Mouse (Mus musculus): Measurements from ENCODE around the gene Aqp8. TPM values are rescaled to one million over a fixed set of nuclear protein-coding genes. Genes with fewer than 3 reads are reported as not detected.

Aqp8 gene
- polyA plus RNA-seq, 1 experiment from 2014 or later: not detected

- H3K27ac ChIP-seq (ENCODE audit: low read depth, low read length): no peak overlapping the region
- no peaks in the 10 kb centered on the region for H3K4me1 ChIP-seq (ENCODE audit: control insufficient read depth, insufficient read depth, low read length)
- H3K9me3 ChIP-seq (ENCODE audit: control insufficient read depth, low read length): no peaks in the 10 kb centered on the region
- ATAC-seq (ENCODE audit: low read depth): no peak
- no peak overlapping the region for H3K4me2 ChIP-seq (ENCODE audit: low read depth, low read length)
- no peak overlapping the region for H3K9ac ChIP-seq (replicated peaks; ENCODE audit: low read depth, low read length)
- 90% methylated on average over 4 of the region's 4 CpGs for WGBS
- no peaks in the 10 kb centered on the region for H3K27me3 ChIP-seq (ENCODE audit: control insufficient read depth, insufficient read depth, low read length)
- no peak overlapping the region for H3K4me3 ChIP-seq (ENCODE audit: low read depth, low read length)
- H3K36me3 ChIP-seq (ENCODE audit: control insufficient read depth, insufficient read depth, low read length): peaks cover 18% of the 10 kb centered on the region
These were observed 30.9 kb upstream of the Aqp8 start for GRCm38 (mm10) chr7:123431206-123431605.

- H3K4me2 ChIP-seq (ENCODE audit: low read depth, low read length): no peak overlapping the region
- no peaks in the 10 kb centered on the region for H3K36me3 ChIP-seq (ENCODE audit: control insufficient read depth, insufficient read depth, low read length)
- no peaks in the 10 kb centered on the region for H3K9me3 ChIP-seq (ENCODE audit: control insufficient read depth, low read length)
- H3K4me3 ChIP-seq (ENCODE audit: low read depth, low read length): no peak overlapping the region
- no peaks in the 10 kb centered on the region for H3K27me3 ChIP-seq (ENCODE audit: control insufficient read depth, insufficient read depth, low read length)
- H3K9ac ChIP-seq (replicated peaks; ENCODE audit: low read depth, low read length): no peak overlapping the region
- H3K27ac ChIP-seq (ENCODE audit: low read depth, low read length): no peak overlapping the region
- ATAC-seq (ENCODE audit: low read depth): no peak
- WGBS: 82% methylated on average over 1 of the region's 1 CpGs
- H3K4me1 ChIP-seq (ENCODE audit: control insufficient read depth, insufficient read depth, low read length): no peaks in the 10 kb centered on the region
These were observed 20.0 kb upstream of the Aqp8 start for GRCm38 (mm10) chr7:123442079-123442478.

GRCm38 (mm10) chr7:123448794-123449193 lies 13.3 kb upstream of the Aqp8 start:
- Histone ChIP-seq H3K27me3 (ENCODE audit: control insufficient read depth, insufficient read depth, low read length) (no peaks in the 10 kb centered on the region), H3K4me3 (ENCODE audit: low read depth, low read length) (no peak overlapping the region), H3K36me3 (ENCODE audit: control insufficient read depth, insufficient read depth, low read length) (no peaks in the 10 kb centered on the region), H3K27ac (ENCODE audit: low read depth, low read length) (no peak overlapping the region), H3K9me3 (ENCODE audit: control insufficient read depth, low read length) (no peaks in the 10 kb centered on the region), H3K9ac (replicated peaks; ENCODE audit: low read depth, low read length) (no peak overlapping the region), H3K4me1 (ENCODE audit: control insufficient read depth, insufficient read depth, low read length) (no peaks in the 10 kb centered on the region), H3K4me2 (ENCODE audit: low read depth, low read length) (no peak overlapping the region)
- 97% methylated on average over 2 of the region's 2 CpGs for WGBS
- ATAC-seq (ENCODE audit: low read depth): no peak

GRCm38 (mm10) chr7:123449676-123450075 lies 12.4 kb upstream of the Aqp8 start:
- no peaks in the 10 kb centered on the region for H3K9me3 ChIP-seq (ENCODE audit: control insufficient read depth, low read length)
- no peak overlapping the region for H3K27ac ChIP-seq (ENCODE audit: low read depth, low read length)
- H3K27me3 ChIP-seq (ENCODE audit: control insufficient read depth, insufficient read depth, low read length): no peaks in the 10 kb centered on the region
- no peak overlapping the region for H3K4me2 ChIP-seq (ENCODE audit: low read depth, low read length)
- no peak overlapping the region for H3K4me3 ChIP-seq (ENCODE audit: low read depth, low read length)
- no peaks in the 10 kb centered on the region for H3K36me3 ChIP-seq (ENCODE audit: control insufficient read depth, insufficient read depth, low read length)
- H3K4me1 ChIP-seq (ENCODE audit: control insufficient read depth, insufficient read depth, low read length): no peaks in the 10 kb centered on the region
- 75% methylated on average over 10 of the region's 10 CpGs for WGBS
- ATAC-seq (ENCODE audit: low read depth): no peak
- no peak overlapping the region for H3K9ac ChIP-seq (replicated peaks; ENCODE audit: low read depth, low read length)

- WGBS: 88% methylated on average over 2 of the region's 2 CpGs
- no peaks in the 10 kb centered on the region for H3K36me3 ChIP-seq (ENCODE audit: control insufficient read depth, insufficient read depth, low read length)
- H3K4me1 ChIP-seq (ENCODE audit: control insufficient read depth, insufficient read depth, low read length): no peaks in the 10 kb centered on the region
- no peak overlapping the region for H3K27ac ChIP-seq (ENCODE audit: low read depth, low read length)
- no peaks in the 10 kb centered on the region for H3K9me3 ChIP-seq (ENCODE audit: control insufficient read depth, low read length)
- H3K4me3 ChIP-seq (ENCODE audit: low read depth, low read length): no peak overlapping the region
- ATAC-seq (ENCODE audit: low read depth): no peak
- H3K4me2 ChIP-seq (ENCODE audit: low read depth, low read length): no peak overlapping the region
- H3K27me3 ChIP-seq (ENCODE audit: control insufficient read depth, insufficient read depth, low read length): no peaks in the 10 kb centered on the region
- H3K9ac ChIP-seq (replicated peaks; ENCODE audit: low read depth, low read length): no peak overlapping the region
These were observed 11.6 kb upstream of the Aqp8 start for GRCm38 (mm10) chr7:123450515-123450914.

- 86% methylated on average over 6 of the region's 6 CpGs for WGBS
- ATAC-seq (ENCODE audit: low read depth): no peak
These were observed 9.5 kb upstream of the Aqp8 start for GRCm38 (mm10) chr7:123452551-123452950.

GRCm38 (mm10) chr7:123453066-123453465 lies 9.0 kb upstream of the Aqp8 start:
- no peaks in the 10 kb centered on the region for H3K27me3 ChIP-seq (ENCODE audit: control insufficient read depth, insufficient read depth, low read length)
- no peak overlapping the region for H3K27ac ChIP-seq (ENCODE audit: low read depth, low read length)
- H3K4me2 ChIP-seq (ENCODE audit: low read depth, low read length): no peak overlapping the region
- H3K36me3 ChIP-seq (ENCODE audit: control insufficient read depth, insufficient read depth, low read length): no peaks in the 10 kb centered on the region
- H3K9me3 ChIP-seq (ENCODE audit: control insufficient read depth, low read length): no peaks in the 10 kb centered on the region
- H3K4me3 ChIP-seq (ENCODE audit: low read depth, low read length): no peak overlapping the region
- no peaks in the 10 kb centered on the region for H3K4me1 ChIP-seq (ENCODE audit: control insufficient read depth, insufficient read depth, low read length)
- WGBS: 87% methylated on average over 8 of the region's 8 CpGs
- no peak for ATAC-seq (ENCODE audit: low read depth)
- no peak overlapping the region for H3K9ac ChIP-seq (replicated peaks; ENCODE audit: low read depth, low read length)

More at GRCm38 (mm10) chr7:123452551-123452950, 9.5 kb upstream of the Aqp8 start:
- Histone ChIP-seq H3K9me3 (ENCODE audit: control insufficient read depth, low read length) (no peaks in the 10 kb centered on the region), H3K27me3 (ENCODE audit: control insufficient read depth, insufficient read depth, low read length) (no peaks in the 10 kb centered on the region), H3K36me3 (ENCODE audit: control insufficient read depth, insufficient read depth, low read length) (no peaks in the 10 kb centered on the region), H3K27ac (ENCODE audit: low read depth, low read length) (no peak overlapping the region), H3K9ac (replicated peaks; ENCODE audit: low read depth, low read length) (no peak overlapping the region), H3K4me3 (ENCODE audit: low read depth, low read length) (no peak overlapping the region), H3K4me1 (ENCODE audit: control insufficient read depth, insufficient read depth, low read length) (no peaks in the 10 kb centered on the region), H3K4me2 (ENCODE audit: low read depth, low read length) (no peak overlapping the region)

- Histone ChIP-seq H3K4me3 (ENCODE audit: low read depth, low read length) (no peak overlapping the region), H3K9ac (replicated peaks; ENCODE audit: low read depth, low read length) (no peak overlapping the region), H3K27me3 (ENCODE audit: control insufficient read depth, insufficient read depth, low read length) (no peaks in the 10 kb centered on the region), H3K4me2 (ENCODE audit: low read depth, low read length) (no peak overlapping the region), H3K27ac (ENCODE audit: low read depth, low read length) (no peak overlapping the region), H3K4me1 (ENCODE audit: control insufficient read depth, insufficient read depth, low read length) (no peaks in the 10 kb centered on the region), H3K36me3 (ENCODE audit: control insufficient read depth, insufficient read depth, low read length) (no peaks in the 10 kb centered on the region), H3K9me3 (ENCODE audit: control insufficient read depth, low read length) (no peaks in the 10 kb centered on the region)
- WGBS: 98% methylated on average over 3 of the region's 3 CpGs
- no peak for ATAC-seq (ENCODE audit: low read depth)
These were observed 7.0 kb upstream of the Aqp8 start for GRCm38 (mm10) chr7:123455088-123455487.

- no peaks in the 10 kb centered on the region for H3K4me1 ChIP-seq (ENCODE audit: control insufficient read depth, insufficient read depth, low read length)
- H3K9me3 ChIP-seq (ENCODE audit: control insufficient read depth, low read length): no peaks in the 10 kb centered on the region
- no peak overlapping the region for H3K4me3 ChIP-seq (ENCODE audit: low read depth, low read length)
- no peaks in the 10 kb centered on the region for H3K27me3 ChIP-seq (ENCODE audit: control insufficient read depth, insufficient read depth, low read length)
- WGBS: 95% methylated on average over 4 of the region's 4 CpGs
- H3K27ac ChIP-seq (ENCODE audit: low read depth, low read length): no peak overlapping the region
- no peaks in the 10 kb centered on the region for H3K36me3 ChIP-seq (ENCODE audit: control insufficient read depth, insufficient read depth, low read length)
- H3K9ac ChIP-seq (replicated peaks; ENCODE audit: low read depth, low read length): no peak overlapping the region
- ATAC-seq (ENCODE audit: low read depth): no peak
- no peak overlapping the region for H3K4me2 ChIP-seq (ENCODE audit: low read depth, low read length)
These were observed 3.8 kb upstream of the Aqp8 start for GRCm38 (mm10) chr7:123458309-123458708.

- H3K4me1 ChIP-seq (ENCODE audit: control insufficient read depth, insufficient read depth, low read length): no peaks in the 10 kb centered on the region
- no peak overlapping the region for H3K9ac ChIP-seq (replicated peaks; ENCODE audit: low read depth, low read length)
- no peak for ATAC-seq (ENCODE audit: low read depth)
- no peaks in the 10 kb centered on the region for H3K9me3 ChIP-seq (ENCODE audit: control insufficient read depth, low read length)
- H3K36me3 ChIP-seq (ENCODE audit: control insufficient read depth, insufficient read depth, low read length): no peaks in the 10 kb centered on the region
- H3K4me2 ChIP-seq (ENCODE audit: low read depth, low read length): no peak overlapping the region
- no peak overlapping the region for H3K4me3 ChIP-seq (ENCODE audit: low read depth, low read length)
- WGBS: 83% methylated on average over 4 of the region's 4 CpGs
- H3K27ac ChIP-seq (ENCODE audit: low read depth, low read length): no peak overlapping the region
- H3K27me3 ChIP-seq (ENCODE audit: control insufficient read depth, insufficient read depth, low read length): no peaks in the 10 kb centered on the region
These were observed 2.8 kb upstream of the Aqp8 start for GRCm38 (mm10) chr7:123459247-123459646.
